Mouse (Mus musculus) right cerebral cortex, adult 18-20 months (tissue): ENCODE measurements around the gene Scube3.

Source experiments
- DNase-seq: peaks from one replicate; pipeline ENCODE4 v3.0.0; 2022; ENCODE audit warnings: mixed read lengths

Scube3 gene

DNA sequence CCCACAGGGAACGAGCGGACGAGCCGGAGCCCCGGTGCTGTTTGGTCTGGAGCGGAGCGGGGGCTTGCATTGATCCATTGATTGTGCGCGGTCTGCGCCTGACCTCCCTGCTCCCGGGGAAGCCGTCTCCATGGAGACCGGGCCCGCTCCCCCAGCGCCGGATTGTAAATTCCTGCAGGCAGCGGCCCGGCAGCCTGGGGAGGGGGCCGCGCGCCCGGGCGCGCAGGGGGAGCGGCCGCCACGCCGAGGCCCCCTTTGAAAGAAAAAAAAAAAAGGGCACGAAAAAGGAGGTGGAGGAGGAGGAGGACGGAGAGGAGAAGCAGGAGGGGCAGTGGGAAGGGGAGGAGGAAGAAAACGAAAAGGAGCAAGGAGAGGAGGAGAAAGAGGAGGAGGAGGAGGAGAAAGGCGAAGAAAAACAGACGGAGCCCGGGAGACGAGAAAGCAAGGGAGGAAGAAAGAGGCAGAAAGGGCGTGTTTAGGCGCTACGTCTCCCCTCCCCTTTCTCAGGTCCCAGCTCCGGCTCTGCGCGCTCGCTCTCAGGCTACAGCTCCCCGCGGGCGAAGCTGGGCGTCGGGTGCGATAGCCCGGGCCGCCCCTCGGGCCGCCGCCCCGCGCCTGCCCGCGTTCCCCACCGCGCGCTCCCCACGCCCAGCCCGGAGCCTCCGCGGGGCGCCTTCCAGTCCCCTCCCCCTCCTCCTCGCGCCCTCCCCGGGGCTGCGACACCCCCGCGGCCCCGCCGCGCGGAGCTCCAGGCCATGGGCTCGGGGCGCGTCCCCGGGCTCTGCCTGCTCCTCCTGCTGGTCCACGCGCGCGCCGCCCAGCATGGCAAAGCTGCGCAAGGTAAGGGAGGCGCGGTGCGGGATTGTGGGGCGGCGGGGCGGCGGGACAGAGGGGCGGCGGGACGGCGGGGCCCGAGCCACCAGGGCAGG is at the start of gene Scube3:
Scube3 (plus strand) TSS at position 371 of the 929 bp plus-strand sequence.
- no peak for DNase-seq

DNA sequence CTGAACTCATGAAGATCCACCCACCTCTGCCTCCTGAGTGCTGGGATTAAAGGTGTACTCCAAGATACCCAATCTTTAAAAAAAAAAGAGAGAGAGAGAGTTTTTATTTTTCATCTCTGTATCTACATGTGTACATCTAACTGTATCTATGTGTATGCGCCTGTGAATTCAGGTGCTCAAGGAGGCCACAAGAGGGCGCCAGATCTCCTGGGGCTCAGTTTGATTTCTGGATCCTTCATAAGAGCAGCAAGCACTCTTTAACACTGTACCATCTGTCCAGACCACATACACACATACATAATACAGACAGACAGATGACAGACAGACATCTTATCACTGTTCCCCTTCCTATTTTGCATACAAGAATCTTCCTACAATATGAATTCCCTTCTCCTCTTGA is 49.6 kb upstream of the Scube3 start:
- DNase-seq = no peak

DNA sequence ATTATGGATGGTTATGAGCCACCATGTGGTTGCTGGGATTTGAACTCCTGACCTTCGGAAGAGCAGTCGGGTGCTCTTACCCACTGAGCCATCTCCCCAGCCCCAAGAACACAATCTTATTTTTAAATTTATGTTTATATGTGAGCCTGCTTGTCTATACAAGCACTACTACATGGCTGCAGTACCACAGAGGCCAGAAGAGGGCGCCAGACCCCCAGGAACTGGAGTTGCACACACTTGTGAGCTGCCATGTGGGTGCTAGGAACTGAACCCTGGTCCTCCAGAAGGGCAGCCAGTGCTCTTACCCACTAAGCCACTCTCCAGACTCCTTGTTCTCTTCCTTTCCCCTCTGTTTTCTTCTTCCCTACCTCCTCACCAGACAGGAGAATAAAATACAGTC is 48.1 kb upstream of the Scube3 start:
- DNase-seq = no peak

DNA sequence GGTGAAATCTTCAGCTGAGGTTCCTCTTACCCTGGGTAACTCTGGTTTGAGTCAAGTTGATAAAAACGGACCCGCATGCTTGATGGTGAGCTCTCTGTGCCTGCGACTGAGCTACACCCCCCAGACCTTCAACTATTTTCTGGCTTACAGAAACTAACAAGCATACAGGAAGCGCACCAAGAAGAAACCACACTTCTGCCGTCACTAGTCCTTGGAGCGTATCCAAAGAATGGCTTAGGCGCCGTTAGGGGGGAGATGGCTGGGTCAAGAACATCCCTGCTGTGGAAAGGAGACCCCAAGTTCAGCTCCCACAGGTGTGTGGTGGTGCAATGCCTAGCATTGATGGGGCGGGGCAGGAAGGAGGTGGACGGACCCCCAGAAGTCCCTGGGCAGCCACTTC is 45.5 kb upstream of the Scube3 start:
- DNase-seq = no peak

DNA sequence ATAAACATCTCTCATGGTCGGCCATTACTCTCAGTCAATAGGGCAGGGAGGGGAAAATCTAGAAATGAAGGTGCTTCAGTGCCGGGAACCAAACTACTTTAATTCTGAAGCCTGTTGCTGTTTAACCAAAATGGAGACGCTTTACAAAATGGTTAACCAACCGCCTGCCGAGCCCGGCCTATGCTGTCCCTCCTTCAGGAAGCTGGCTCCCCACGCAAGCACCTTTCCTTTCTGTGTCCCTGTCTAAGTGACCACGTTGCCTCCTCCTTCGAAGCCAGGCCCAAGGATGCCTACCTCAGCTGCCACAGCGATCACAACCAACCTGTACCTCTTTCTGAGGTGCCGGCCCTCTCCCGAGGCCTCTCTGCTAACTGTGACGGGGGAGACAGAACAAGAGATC is 44.6 kb upstream of the Scube3 start:
- no peak for DNase-seq

DNA sequence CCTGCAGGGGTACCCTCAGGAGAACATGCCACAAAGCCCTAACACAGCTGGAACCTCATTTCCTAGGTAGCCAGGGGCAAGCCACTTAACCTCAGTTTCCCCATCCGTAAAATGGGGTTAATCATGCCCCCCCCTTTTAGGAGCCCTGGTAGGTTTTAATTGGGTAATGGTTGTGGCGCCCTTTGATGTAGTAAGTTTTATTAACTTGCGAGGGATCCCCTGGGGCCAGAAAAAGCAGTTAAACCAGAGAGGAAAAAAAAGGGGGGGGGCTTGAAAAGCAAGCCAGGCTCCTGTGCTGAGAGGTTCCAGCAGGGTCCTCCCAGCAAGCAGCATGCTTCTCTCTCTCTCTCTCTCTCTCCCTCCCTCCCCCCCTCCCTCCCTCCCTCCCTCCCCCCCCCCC is 42.9 kb upstream of the Scube3 start:
- DNase-seq = no peak

DNA sequence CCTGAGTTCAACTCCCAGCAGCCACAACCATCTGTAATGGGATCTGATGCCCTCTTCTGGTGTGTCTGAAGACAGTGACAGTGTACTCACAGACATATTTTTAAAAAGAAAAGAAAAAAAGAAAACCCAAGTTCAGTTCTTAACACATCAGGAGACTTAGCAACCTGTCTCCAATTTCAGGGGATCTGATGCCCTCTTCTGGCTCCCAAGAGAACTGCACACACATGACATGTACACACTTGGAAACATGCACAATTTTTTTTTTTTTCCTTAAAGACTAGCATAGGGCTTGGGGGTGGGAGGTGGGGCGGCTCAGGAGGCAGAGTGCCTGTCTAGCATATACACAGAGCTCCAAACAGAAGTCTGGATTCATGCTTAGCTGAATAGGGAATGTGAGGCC is 41.3 kb upstream of the Scube3 start:
- no peak for DNase-seq

DNA sequence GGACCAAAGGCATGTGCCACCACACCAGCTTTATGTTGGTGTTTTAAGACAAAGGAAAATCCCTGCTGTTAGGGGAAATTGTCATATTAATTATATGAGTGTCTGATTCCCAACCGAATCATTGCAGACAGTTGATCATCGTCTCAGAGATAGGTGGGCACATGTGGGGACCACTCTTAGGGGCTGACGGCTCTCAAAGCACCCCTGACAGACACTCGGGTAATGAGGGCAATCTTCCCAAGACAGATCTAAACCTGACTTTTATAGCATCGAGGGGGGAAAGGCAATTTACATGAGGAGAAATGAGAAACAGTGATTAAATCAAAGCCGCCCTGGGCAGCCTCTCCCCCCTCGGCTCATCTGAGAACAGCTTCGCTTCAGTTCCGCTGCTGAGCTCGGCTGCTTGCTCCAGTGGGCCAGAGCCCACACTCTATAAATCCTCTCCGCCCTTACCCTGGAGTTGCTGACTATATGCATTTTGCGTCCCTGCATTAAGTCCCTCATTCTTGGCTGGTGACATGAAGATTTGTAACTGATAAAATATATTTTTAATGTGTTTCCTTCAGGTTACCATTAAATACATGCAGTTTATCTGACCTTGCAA is 40.6 kb upstream of the Scube3 start:
- DNase-seq = no peak

DNA sequence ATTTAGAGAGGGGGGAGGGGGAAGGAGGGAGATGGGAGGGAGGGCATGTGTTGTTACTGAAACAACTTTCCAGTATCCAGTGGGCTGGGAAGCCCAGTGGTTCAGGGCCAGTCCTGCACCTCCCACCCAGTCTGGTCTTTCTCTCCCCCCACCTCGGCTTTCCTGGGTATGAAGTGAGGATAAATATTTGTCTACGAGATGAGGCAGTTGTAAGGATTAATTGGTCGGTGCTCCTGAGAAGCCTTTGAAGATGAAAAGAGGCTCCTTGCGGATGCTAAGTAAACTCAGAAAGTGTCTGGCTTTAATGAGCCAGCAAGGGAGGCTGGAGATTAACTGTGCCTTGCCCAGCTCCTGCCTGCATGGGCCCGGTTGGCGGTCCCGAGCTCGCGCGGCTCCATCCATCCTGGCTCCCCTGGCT is 40.0 kb upstream of the Scube3 start:
- no peak for DNase-seq

DNA sequence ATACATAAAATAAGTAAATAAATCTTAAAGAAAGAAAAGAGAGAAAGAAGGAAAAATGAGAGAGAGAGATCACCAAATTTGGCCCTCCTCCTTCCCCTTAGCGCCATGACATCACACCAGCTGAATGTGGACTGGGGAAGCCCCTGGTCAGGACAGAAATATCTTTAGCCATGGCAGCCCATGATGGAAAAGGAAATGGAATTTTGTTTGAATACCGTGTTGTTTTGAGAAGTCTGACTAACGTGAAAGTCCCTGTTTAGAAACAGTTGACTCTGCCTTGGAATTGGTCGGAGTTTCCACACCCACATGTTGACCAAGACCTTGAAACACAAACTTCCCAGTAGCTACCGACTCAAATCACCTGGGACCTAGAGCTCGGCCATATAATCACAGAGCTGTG is 37.5 kb upstream of the Scube3 start:
- no peak for DNase-seq

DNA sequence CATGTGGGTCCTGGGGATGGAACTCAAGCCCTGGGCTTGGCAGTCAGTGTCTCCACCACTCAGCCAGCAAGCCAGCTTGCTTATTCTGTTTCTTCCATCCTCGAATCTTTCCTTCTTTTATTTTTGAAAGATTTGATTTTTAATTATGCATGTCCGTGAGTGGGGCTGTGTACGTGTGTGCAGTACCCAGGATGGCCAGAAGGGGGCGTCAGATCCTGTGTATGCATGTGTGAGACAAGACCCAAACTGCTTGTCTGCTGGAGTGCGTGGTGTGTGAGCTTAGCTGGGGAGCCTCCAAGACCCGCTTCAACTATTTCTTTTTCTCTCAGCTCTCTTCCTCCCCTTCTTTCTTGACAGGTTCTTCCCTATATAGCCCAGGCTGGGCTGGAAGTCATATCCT is 35.6 kb upstream of the Scube3 start:
- DNase-seq = no peak

DNA sequence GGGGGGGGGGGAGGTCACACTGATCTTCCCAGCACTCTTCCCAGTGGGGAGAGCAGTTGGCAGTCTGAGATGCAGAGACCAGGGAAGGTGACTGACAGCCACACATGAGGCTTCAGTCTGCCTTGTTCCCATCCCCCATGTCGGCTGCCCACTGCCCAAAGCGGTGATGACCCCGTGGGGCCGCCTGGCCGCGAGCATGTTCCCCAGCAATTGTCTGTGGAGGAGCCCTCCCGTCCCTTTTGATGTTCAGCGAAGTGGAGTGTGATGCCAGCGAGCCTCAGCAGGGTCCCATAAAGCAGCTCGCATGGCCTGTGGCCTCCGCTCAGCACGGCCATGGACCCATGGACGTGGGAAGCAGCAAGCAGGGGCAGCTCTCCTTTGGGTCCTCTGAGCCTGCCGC is 34.7 kb upstream of the Scube3 start:
- DNase-seq = no peak

DNA sequence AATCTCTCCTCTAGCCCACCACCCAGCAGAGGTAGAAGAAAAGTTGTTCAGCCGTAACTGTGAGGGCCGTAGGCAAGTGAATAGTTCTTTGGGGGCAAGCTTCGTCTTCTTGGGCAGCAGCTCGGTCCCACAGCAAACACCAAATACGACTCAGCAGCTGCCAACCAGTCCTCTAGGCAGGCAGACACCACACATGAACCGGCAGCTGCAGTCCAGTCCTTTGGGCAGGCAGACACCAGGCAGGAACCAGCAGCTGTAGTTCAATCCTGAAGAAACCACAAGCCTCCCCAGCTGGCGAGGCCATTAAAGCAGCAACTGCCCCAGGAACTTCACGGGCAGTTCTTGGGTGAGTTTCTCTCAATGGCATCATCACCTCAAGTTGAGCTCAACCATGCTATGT is 29.7 kb upstream of the Scube3 start:
- DNase-seq = no peak

DNA sequence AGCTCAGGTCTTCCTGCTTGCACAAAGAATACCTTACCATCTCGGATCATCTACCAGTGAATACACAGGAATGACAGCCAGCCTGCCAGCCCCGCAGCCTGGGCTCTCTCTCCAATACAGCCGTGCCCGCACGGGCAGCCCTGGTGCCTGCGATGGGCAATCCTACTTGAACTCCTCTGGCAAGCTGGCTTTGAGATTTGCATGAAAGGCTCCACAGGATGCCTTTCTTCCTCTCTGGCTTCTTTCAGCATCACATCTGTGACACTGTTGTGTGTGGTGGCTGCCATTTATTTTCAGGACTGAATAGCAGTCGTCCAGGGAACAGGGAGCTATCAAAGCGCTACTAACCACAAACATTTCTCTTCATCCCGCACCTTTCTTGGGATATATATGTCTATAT is 25.6 kb upstream of the Scube3 start:
- DNase-seq = no peak

DNA sequence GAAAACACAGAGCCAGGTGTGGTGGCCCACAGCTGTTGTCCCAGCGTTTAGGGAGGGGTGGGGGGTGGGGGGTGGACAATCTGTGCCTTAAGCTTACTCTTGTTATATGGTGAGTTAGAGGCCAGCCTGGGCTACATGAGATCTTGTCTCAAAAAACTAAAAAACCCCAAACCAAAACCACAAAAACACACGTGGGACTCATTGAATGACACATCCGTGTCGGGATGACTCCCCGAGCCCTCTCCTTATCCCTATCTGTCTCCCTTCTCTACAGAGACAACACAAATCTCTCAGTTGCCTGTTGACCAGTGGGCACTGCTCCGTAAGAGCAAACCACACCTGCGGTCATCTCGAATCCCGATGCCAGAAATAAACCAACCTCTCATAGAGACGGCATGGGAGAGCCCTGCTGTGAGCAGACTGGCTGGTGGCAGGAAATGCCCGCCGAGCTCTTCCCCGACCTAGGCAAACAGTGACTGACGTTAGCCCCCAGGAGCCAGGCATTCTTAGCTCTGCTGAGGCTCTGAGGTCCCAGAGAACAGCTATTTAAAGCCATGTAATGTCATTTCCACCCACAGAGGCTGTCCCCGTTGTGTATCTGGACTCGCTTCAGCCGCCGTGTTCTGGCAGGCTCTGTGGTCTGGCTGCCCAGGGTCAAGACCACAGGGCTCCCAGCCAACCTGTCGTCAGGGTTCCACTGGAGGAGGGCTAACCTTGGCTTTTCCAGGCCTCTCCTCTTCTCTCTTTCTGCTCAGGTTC is 24.3 kb upstream of the Scube3 start:
- DNase-seq = no peak

DNA sequence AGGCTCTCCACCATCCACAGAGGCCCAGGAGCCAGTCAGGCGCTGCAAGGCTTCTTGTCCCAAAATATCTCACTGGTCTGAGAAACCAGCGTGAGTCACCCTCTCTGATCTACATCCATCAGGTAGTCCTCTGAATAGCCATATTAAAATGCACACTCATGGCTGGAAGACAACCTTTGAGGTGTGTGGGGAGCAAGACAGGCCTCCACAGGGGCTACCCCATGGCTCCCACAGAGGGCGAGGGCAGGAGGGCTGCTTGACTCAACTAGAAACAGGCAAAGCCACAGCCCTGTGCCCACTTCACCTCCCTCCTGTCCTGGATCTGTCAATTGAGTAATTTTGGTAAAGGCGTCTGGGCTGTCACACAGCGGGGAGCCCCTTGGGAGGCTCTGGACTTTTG is 21.5 kb upstream of the Scube3 start:
- DNase-seq = no peak

DNA sequence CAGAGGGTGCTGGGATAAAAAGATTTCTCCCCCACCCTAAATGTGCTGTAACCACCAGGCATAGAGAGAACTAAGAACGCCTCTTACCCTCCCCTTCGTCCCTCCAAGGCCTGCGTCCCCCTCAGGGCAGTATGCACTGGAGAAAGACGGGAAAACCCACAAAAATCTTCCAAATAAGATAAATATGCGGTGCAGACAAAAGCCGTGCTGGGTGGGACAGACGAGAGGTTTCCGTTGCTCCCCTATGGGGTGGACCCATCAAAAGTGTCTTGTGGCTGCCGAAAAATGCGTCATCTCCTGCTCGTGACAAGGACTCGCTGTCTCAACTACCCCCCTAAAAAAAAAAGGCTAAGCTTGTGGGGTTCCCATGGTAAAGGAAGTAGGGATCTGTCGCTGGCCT is 19.0 kb upstream of the Scube3 start:
- no peak for DNase-seq

DNA sequence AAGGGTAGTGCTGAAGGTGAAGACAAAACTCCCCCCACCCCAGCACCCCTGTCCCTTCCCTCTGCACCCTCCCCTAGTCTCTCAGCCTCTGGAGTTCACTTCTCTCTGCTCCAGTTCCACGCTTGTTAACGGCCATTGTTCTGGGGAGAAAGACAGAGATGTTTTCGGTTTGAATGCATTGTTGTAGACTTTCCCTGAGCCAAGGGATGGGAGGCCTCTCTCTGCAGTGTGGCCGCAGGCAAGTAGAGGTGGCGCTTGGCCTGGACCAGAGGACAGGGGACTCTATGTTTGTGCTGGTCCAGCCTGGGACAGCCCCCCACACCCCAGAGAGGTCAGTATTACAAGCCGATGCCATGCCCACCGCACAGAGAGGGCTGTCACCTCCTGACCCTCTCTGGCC is 18.3 kb upstream of the Scube3 start:
- DNase-seq = no peak

DNA sequence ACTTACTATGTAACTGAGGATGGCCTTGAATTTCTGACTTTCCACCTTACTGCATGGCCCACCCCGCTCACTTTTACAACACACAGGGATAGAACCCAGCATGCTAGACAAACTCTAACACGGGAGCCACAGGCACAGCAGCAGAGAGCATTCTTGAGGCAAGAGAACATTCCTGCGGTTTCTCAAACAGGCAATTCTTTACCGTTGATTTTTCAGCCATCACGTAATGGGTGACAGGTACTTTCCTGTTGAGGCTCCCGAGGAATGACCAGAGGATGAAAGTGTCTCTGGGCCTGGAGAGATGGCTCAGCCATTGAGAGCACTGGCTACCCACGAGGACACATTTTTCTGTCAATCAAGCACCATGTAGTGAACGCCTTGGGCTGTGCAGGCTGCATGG is 17.6 kb upstream of the Scube3 start:
- DNase-seq = no peak

DNA sequence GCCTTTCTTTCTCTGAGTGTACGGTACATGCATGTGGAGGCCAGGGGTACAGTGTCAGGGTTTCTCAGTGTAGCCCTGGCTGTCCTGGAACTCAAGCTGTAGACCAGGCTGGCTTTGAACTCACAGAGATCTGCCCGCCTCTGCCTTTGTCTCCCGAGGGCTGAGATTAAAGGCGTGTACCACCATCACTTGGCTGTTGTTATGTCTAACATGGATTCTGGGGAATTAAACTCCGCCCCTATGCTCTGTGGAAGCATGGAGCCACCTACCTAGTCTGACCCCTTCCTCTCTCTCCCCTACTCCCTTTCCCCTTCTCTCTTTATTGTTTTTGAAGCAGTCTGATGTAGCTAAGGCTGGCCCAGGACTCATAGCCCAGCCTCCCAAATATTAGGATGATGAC is 12.1 kb upstream of the Scube3 start:
- DNase-seq = no peak

DNA sequence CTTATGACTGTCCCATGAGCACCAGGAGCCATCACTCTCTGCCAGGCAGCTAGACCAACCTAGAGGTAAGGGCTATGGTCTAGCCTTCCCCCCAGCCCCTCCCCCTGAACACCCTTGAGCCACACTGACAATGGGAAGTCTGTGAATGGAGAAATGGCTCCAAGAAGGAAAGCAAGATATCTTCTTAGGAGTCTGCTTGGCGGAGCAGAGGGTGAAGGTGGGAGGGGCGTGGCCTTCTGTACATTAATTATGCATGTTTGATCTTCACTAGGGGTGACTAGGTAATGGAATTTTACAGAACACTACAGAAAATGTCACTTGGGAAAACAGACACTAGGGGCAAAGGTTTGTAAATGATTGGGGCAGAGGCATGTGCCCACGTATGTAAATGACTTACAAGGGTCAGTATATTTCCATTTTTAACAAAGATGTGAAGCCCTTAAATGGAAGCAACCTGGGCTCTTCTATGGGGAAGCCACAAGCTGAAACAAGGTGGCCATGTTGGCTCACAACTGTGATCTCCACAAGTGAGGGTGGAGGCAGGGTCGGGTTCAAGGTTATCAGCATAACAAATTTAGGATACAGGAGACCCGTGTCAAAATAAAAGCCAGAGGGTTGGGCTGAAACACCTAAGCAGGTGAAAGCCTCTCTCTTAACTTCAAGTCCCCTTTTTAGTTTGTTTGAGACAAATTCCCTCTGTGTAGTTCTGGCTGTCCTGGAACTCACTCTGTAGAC is 11.4 kb upstream of the Scube3 start:
- DNase-seq = no peak

DNA sequence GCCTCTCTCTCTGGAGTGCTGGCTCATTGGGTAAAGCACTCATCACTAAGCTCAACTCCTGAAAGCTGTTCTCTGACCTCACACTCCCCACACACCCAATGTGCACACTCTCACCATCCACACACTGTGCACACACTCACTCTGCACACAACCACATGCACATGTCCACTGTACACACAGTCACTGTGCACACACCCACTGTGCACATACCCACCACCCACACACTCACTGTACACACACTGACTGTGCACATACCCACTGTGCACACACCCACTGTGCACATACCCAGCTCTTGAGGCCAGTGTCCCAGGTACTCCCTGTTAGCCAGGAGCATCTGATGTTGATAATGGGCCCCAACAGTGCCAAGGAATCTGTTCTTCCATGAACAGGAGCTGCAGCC is 10.8 kb upstream of the Scube3 start:
- DNase-seq = no peak

DNA sequence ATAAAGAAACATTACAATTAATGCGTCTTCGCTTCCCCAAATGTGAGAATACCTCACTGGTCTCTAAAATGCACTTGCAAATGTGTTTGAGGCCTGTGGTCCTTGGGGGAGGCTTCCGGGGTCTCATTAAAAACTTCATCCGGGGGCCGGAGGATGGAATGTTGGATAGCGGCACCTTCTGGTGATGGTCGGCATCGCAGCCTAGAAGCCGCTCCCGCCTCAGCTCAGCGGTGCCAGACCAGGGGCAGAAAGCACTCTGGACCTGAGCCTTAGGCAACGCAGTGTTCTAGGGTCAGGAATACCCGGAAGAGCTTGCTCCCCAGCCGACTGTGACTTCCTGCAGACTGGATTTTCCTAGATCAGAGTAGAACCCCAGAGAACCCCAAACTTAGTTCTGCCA is 8.7 kb upstream of the Scube3 start:
- DNase-seq = peak; percentile 15
